Mouse (Mus musculus) heart, adult 18-20 months (tissue): ENCODE data around the gene Sdccag8. TPM values are rescaled to one million over a fixed set of nuclear protein-coding genes. Genes with fewer than 3 reads are reported as not detected.

Source experiments
- DNase-seq, 2 experiments: peaks; one replicate each; pipeline ENCODE4 v3.0.0; 2021 to 2022; ENCODE audit warnings: mixed read lengths in 1 of 2
- total RNA-seq, 2 experiments: library from RNA; stranded (reverse); gene quantifications; 2 replicates each; pipeline ENCODE4 v1.2.3; 2021

The Sdccag8 gene
- total RNA-seq, 2 experiments from 2014 or later: 3.0 to 4.3 TPM

GRCm38 (mm10) chr1:176943126-176943525, 128.7 kb downstream of the Sdccag8 start:
- DNase-seq: no peak

- DNase-seq: no peak
These were observed 129.5 kb downstream of the Sdccag8 start for GRCm38 (mm10) chr1:176943987-176944386.

- no peak for DNase-seq
These were observed 130.2 kb downstream of the Sdccag8 start for GRCm38 (mm10) chr1:176944458-176945174.

DNA sequence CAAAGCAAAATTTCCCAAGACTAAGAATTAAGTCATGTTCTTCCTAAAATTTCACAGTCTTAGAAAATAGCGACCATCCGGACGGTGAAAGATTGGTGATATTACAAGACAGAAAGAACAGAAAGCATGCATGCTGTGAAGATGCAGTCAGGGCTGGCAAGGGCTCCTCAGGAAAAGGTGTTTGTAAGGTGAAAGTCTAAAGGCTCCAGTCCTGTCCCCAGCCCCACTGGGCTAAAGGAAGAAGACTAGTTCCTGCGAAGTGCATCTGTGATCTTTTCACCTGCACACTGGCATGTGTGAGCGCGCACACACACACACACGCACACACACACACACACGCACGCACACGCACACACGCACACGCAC, 130.7 kb downstream of the Sdccag8 start:
- no peak for DNase-seq

- DNase-seq: no peak
These were observed 131.8 kb downstream of the Sdccag8 start for GRCm38 (mm10) chr1:176946031-176946795.

GRCm38 (mm10) chr1:176946796-176947181, 132.3 kb downstream of the Sdccag8 start:
- DNase-seq: no peak

DNA sequence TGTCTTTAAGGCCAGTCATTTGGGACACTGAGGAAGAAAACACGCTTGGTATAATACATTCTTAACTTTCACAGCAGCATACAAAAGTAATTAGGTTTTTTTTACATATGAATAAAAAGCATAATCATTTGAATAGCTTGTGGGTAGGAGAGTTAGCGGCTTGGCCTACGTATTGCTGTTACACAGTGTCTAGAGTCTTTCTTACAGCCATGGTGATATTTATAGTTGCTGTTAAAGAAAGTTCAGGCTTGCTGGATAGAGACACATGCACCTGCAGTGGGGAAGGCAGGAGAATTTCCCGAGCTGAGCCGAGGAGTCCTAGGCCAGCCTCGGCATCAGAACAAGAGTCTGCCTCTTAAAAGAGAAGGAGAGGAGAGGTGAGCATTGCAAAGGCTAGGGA, 134.4 kb downstream of the Sdccag8 start:
- no peak for DNase-seq

GRCm38 (mm10) chr1:176949320-176949719, 134.9 kb downstream of the Sdccag8 start:
- no peak for DNase-seq

DNA sequence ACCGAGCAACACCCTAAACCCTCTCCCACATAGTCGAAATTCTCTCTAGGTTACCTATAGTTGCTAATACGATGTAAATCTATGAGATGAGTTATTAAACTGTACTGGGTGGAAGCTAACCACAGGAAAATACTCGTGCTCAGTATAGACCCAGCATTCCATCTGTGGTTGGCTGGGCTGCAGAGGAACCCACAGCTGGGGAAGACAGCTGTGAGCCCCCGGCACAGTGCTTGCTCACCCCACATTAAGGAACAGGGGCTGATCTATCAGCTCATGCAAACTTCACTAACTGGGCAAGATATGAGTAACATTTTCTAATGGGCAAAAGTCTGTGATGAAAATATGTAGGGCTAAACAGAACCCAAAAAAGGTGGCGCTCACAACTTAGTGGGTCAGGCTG, 135.6 kb downstream of the Sdccag8 start:
- DNase-seq: no peak

DNA sequence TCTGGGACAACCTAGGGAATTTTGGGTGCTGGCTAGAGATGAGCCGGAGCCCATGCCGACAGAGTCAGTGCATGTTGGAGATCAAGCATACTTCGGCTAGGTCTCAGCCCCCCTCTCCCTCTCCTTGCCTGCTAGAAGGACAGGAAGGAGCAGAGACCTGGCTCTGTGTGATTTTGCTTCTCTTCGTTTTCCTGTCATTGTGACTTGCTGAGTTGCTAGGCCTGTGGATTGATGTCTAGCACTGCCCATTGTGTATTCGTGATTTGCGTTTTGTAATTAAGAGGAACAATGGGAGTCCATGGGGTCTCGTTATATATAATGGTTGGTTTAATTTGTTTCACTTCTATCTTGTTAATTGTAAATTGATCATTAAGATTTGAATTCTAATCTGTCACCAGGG, 137.4 kb downstream of the Sdccag8 start:
- no peak for DNase-seq

- no peak for DNase-seq
These were observed 143.9 kb downstream of the Sdccag8 start for GRCm38 (mm10) chr1:176958311-176958710.

- DNase-seq: no peak
These were observed 147.3 kb downstream of the Sdccag8 start for GRCm38 (mm10) chr1:176961716-176962115.

GRCm38 (mm10) chr1:176962894-176963293, 148.4 kb downstream of the Sdccag8 start:
- DNase-seq: no peak

GRCm38 (mm10) chr1:176967299-176967698, 152.8 kb downstream of the Sdccag8 start:
- no peak for DNase-seq

GRCm38 (mm10) chr1:176970635-176971478, 156.4 kb downstream of the Sdccag8 start:
- DNase-seq: no peak

- DNase-seq: no peak
These were observed 157.0 kb downstream of the Sdccag8 start for GRCm38 (mm10) chr1:176971479-176971797.

- DNase-seq: no peak
These were observed 159.1 kb downstream of the Sdccag8 start for GRCm38 (mm10) chr1:176973356-176974088.

- no peak for DNase-seq
These were observed 164.8 kb downstream of the Sdccag8 start for GRCm38 (mm10) chr1:176979235-176979634.

GRCm38 (mm10) chr1:176980140-176980539, 165.7 kb downstream of the Sdccag8 start:
- DNase-seq: no peak

- no peak for DNase-seq
These were observed 166.4 kb downstream of the Sdccag8 start for GRCm38 (mm10) chr1:176980801-176981400.

- DNase-seq: no peak
These were observed 167.1 kb downstream of the Sdccag8 start for GRCm38 (mm10) chr1:176981511-176981910.

DNA sequence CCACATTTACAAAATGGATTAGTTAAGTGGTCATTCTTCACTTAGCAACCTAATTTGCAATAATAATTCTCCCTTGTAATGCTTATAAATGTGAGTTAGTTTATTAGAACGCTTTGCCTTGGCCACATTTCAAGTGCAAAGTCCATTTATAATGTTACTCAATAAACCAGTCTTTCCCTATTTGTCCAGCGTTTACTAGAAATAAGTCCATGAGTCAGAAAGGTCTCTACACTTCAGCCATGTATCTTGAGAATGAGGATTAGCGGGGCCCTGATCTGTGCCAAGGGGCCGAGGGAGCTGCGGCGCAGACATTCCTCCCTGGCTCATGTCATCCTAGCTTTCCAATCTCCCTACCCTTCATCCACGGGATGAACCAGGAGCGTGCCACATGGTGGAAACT, 168.2 kb downstream of the Sdccag8 start:
- DNase-seq: no peak
